Mouse (Mus musculus): ENCODE results near the gene Ndufa3. TPM values are rescaled to one million over a fixed set of nuclear protein-coding genes. Genes with fewer than 3 reads are reported as not detected.
A peak's percentile ranks its signal among the peaks of the same experiment; 100 is the strongest.

Gene Ndufa3
- total and polyA plus RNA-seq, 3 experiments: 58.9 to 307 (median 261) TPM

DNA sequence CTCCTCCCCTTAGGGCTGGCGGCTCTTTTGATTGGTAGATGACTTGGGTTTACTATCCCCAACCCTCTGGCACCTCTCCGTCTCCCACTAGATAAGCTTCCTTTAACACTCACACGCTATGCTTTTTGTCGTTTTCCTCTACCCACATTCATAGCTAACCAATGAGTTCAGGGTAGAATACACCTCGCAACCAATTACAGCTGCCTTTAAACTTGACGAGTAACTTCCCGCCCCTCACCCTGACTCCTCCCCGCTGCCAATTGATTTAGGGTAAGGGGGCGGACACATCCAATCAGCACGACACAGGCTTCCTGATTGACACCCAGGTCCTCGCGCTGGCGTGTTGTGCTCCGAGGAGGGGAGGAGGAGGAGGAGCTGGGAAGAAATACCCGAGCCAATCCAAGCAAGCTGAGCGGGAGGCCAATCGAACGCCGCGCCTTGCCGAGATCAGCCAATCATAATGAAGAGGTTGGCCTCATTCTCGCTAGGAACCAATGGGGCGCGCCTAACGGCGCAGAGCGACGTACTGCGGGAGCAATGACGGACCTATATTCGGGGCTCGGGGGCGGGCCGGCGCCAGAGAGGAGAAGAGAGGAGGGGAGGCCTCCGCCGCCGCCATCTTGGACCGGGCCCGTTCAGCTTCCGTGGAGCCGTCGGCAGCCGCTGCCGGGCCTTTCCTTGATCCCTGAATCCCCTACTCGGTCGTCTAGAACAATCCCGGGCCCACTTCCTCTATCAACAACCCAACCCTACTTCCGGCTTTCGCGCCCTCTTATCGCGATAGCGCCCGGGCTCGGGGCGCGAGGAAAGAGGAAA is 27.7 kb downstream of the Ndufa3 start, which contains the start of gene Cnot3:
Cnot3 (plus strand) TSS at position 597 of the 816 bp plus-strand sequence.
- dilution Hi-C loops (cut with MboI; ENCODE audit: extremely low pct_ligation_motif_present, extremely low pct_unique_long_range_greater_than_20kb, low sequenced_read_pairs): no loop called here
- H3K36me3 ChIP-seq (replicated peaks in 1 of 2; ENCODE audit: control insufficient read depth in 1 of 2, insufficient read depth in 1 of 2, low read length in 1 of 2): peaks cover 19 to 58% of the 10 kb centered on the region in 2 experiments

GRCm38 (mm10) chr7:3645488-3646025 is 28.4 kb downstream of the Ndufa3 start:
- dilution Hi-C loops (cut with MboI; ENCODE audit: extremely low pct_ligation_motif_present, extremely low pct_unique_long_range_greater_than_20kb, low sequenced_read_pairs) (no loop called here), in situ Hi-C loops (cut with MboI; ENCODE audit: low pct_ligation_motif_present, low pct_unique_long_range_greater_than_20kb, low sequenced_read_pairs) (no loop called here)
- H3K4me3 ChIP-seq (replicated peaks in 1 of 3; ENCODE audit: low read depth in 2 of 3, low read length in 2 of 3, poor library complexity in 1 of 3): peak overlapping the region; percentile 89 to 94 (median 93)
- peaks cover 13 to 43% of the 10 kb centered on the region in 2 experiments for H3K4me1 ChIP-seq (ENCODE audit: control insufficient read depth in 1 of 2, insufficient read depth in 2 of 2)
- H3K27ac ChIP-seq (ENCODE audit: insufficient read depth, low read depth): peak overlapping the region; percentile 78
- H3K9me3 ChIP-seq (replicated peaks; ENCODE audit: low read length): no peaks in the 10 kb centered on the region
- peak overlapping the region; percentile 98 for H3K9ac ChIP-seq (ENCODE audit: insufficient read depth, low read depth)
- TF ChIP-seq POLR2A (IDR thresholded peaks at IDR 0.05; ENCODE audit: low read depth, low read length) (peak; percentile 65; the same call in 1 of the 2 replicates), UBTF (IDR thresholded peaks at IDR 0.05; ENCODE audit: low read depth, low read length) (no peak), MYC (IDR thresholded peaks at IDR 0.05; ENCODE audit: low read depth, low read length) (no peak), ZNF384 (IDR thresholded peaks at IDR 0.05; ENCODE audit: low read depth, low read length) (peak; percentile 94), BHLHE40 (IDR thresholded peaks at IDR 0.05; ENCODE audit: low read depth, low read length) (no peak), EP300 (IDR thresholded peaks at IDR 0.05; ENCODE audit: low read length) (no peak)
- H3K27me3 ChIP-seq (replicated peaks): no peaks in the 10 kb centered on the region
- H3K36me3 ChIP-seq (replicated peaks in 1 of 2; ENCODE audit: control insufficient read depth in 1 of 2, insufficient read depth in 1 of 2, low read length in 1 of 2): peaks cover 17 to 58% of the 10 kb centered on the region in 2 experiments
- H3K4me2 ChIP-seq (ENCODE audit: insufficient read depth, low read depth, poor library complexity, severe bottlenecking): peak overlapping the region; percentile 96
- DNase-seq (ENCODE audit: extremely low read depth): no peak
- peaks cover 49% of the 10 kb centered on the region for H3K79me2 ChIP-seq (replicated peaks; ENCODE audit: control insufficient read depth, extremely low read depth, insufficient read depth, poor library complexity, severe bottlenecking)

More for the DNA sequence above, 27.7 kb downstream of the Ndufa3 start, which contains the start of gene Cnot3:
- H3K4me1 ChIP-seq (ENCODE audit: control insufficient read depth in 1 of 2, insufficient read depth in 2 of 2): peaks cover 13 to 43% of the 10 kb centered on the region in 2 experiments
- no peaks in the 10 kb centered on the region for H3K9me3 ChIP-seq (replicated peaks; ENCODE audit: low read length)
- TF ChIP-seq MAX (IDR thresholded peaks at IDR 0.05; ENCODE audit: low read length) (0 out of 2 replicates have a peak, but pooled peaks have one; percentile 18), UBTF (IDR thresholded peaks at IDR 0.05; ENCODE audit: low read depth, low read length) (no peak), TBP (conservative IDR thresholded peaks at IDR 0.05; ENCODE audit: low read depth, low read length) (peak; percentile 78), SMC3 (IDR thresholded peaks at IDR 0.05; ENCODE audit: low read depth, low read length) (no peak), MYC (IDR thresholded peaks at IDR 0.05; ENCODE audit: low read depth, low read length) (0 out of 2 replicates have a peak, but pooled peaks have one; percentile 4), IRF4 (IDR thresholded peaks at IDR 0.05; ENCODE audit: low read depth, low read length) (no peak; the same call in 1 of the 2 replicates), CTCF (conservative IDR thresholded peaks at IDR 0.05 in 1 of 2, IDR thresholded peaks at IDR 0.05 in 1 of 2; ENCODE audit: low read depth in 2 of 2, low read length in 2 of 2) (no peak), MEF2A (IDR thresholded peaks at IDR 0.05; ENCODE audit: borderline replicate concordance, low read depth, low read length) (peak; percentile 35; the same call in 1 of the 2 replicates), ZMIZ1 (IDR thresholded peaks at IDR 0.05; ENCODE audit: low read depth, low read length) (peak; percentile 24), GABPA (IDR thresholded peaks at IDR 0.05; ENCODE audit: insufficient replicate concordance, low read depth, low read length) (no peak), NRF1 (IDR thresholded peaks at IDR 0.05; ENCODE audit: low read depth, low read length) (peak; percentile 56; the same call in 1 of the 2 replicates), ZKSCAN1 (IDR thresholded peaks at IDR 0.05; ENCODE audit: borderline replicate concordance, low read depth, low read length) (no peak), USF2 (conservative IDR thresholded peaks at IDR 0.05; ENCODE audit: low read depth, low read length) (no peak), JUN (IDR thresholded peaks at IDR 0.05; ENCODE audit: insufficient read depth, low read depth, low read length) (no peak), USF1 (IDR thresholded peaks at IDR 0.05; ENCODE audit: low read depth, low read length) (no peak), SIN3A (IDR thresholded peaks at IDR 0.05; ENCODE audit: low read length) (peak; percentile 56; the same call in 1 of the 2 replicates), MXI1 (IDR thresholded peaks at IDR 0.05; ENCODE audit: low read depth, low read length) (no peak), RCOR1 (conservative IDR thresholded peaks at IDR 0.05; ENCODE audit: low read depth, low read length) (no peak), EP300 (IDR thresholded peaks at IDR 0.05; ENCODE audit: low read length) (no peak), PAX5 (IDR thresholded peaks at IDR 0.05; ENCODE audit: low read length) (no peak), KAT2A (IDR thresholded peaks at IDR 0.05; ENCODE audit: insufficient replicate concordance, low read length) (no peak), POLR2A (IDR thresholded peaks at IDR 0.05; ENCODE audit: low read depth, low read length) (peak; percentile 85), MAFK (IDR thresholded peaks at IDR 0.05; ENCODE audit: insufficient replicate concordance, low read length) (no peak), ZNF384 (IDR thresholded peaks at IDR 0.05; ENCODE audit: low read depth, low read length) (no peak), BHLHE40 (IDR thresholded peaks at IDR 0.05; ENCODE audit: low read depth, low read length) (no peak), ETS1 (conservative IDR thresholded peaks at IDR 0.05; ENCODE audit: low read depth, low read length) (no peak), ZC3H11A (IDR thresholded peaks at IDR 0.05; ENCODE audit: low read depth, low read length) (no peak), CHD1 (IDR thresholded peaks at IDR 0.05; ENCODE audit: low read depth, low read length) (no peak), NELFE (IDR thresholded peaks at IDR 0.05; ENCODE audit: low read depth, low read length) (peak; percentile 76), MAZ (IDR thresholded peaks at IDR 0.05; ENCODE audit: low read depth, low read length) (peak; percentile 56; the same call in 1 of the 2 replicates), RAD21 (IDR thresholded peaks at IDR 0.05; ENCODE audit: low read depth, low read length) (no peak), HCFC1 (IDR thresholded peaks at IDR 0.05; ENCODE audit: low read depth, low read length) (peak; percentile 71), ELF1 (IDR thresholded peaks at IDR 0.05; ENCODE audit: low read depth, low read length) (peak; percentile 84), CHD2 (IDR thresholded peaks at IDR 0.05; ENCODE audit: low read length) (peak; percentile 97), JUND (conservative IDR thresholded peaks at IDR 0.05; ENCODE audit: low read depth, low read length) (no peak), POLR2AphosphoS2 (IDR thresholded peaks at IDR 0.05; ENCODE audit: low read depth, low read length) (no peak), E2F4 (IDR thresholded peaks at IDR 0.05; ENCODE audit: insufficient replicate concordance, low read depth, low read length) (no peak)
- peak within 1 kb of the TSS; percentile 98 for H3K9ac ChIP-seq (ENCODE audit: insufficient read depth, low read depth)
- peaks cover 45% of the 10 kb centered on the region for H3K79me2 ChIP-seq (replicated peaks; ENCODE audit: control insufficient read depth, extremely low read depth, insufficient read depth, poor library complexity, severe bottlenecking)
- H3K4me3 ChIP-seq (replicated peaks in 1 of 3; ENCODE audit: low read depth in 2 of 3, low read length in 2 of 3, poor library complexity in 1 of 3): peak within 1 kb of the TSS; percentile 89 to 94 (median 93)
- peak within 1 kb of the TSS; percentile 78 for H3K27ac ChIP-seq (ENCODE audit: insufficient read depth, low read depth)
- in situ Hi-C loops (cut with MboI; ENCODE audit: low pct_ligation_motif_present, low pct_unique_long_range_greater_than_20kb, low sequenced_read_pairs): no loop called here
- H3K27me3 ChIP-seq (replicated peaks): no peaks in the 10 kb centered on the region
- DNase-seq (ENCODE audit: extremely low read depth): peak; percentile 99
- H3K4me2 ChIP-seq (ENCODE audit: insufficient read depth, low read depth, poor library complexity, severe bottlenecking): peak within 1 kb of the TSS; percentile 96

Data from CH12.LX (cell line).